Mouse (Mus musculus) olfactory bulb, adult 2 months (tissue): ENCODE measurements around the gene Gatm.

ENCODE experiments used
- CTCF ChIP-seq: fragments of 200-500 bp; IDR thresholded peaks from 2 replicates; pipeline ENCODE4 v1.5.1; 2012; ENCODE audit warnings: low read depth, mild to moderate bottlenecking, low read length, moderate library complexity; ENCODE audit not compliant: insufficient read depth
- POLR2A ChIP-seq: fragments of 200-500 bp; IDR thresholded peaks from 2 replicates; pipeline ENCODE4 v1.6.1; 2012; ENCODE audit warnings: mild to moderate bottlenecking, low read depth, low read length, moderate library complexity; ENCODE audit not compliant: insufficient read depth

GRCm38 (mm10) chr2:122599736-122600135, 11.4 kb downstream of the Gatm start:
- no peak for TF ChIP-seq POLR2A
- TF ChIP-seq CTCF, result no peak
